Mouse (Mus musculus): ENCODE results near the gene Nipsnap3a.

- no peak for TF ChIP-seq POLR2A (IDR thresholded peaks at IDR 0.05; ENCODE audit: low read depth, low read length)
- TF ChIP-seq CTCF (IDR thresholded peaks at IDR 0.05; ENCODE audit: extremely low read depth, insufficient read depth, insufficient read length, insufficient replicate concordance): no peak
These were observed 10.4 kb downstream of the Nipsnap3a start for GRCm38 (mm10) chr4:52999449-52999848.

All from spleen, adult 2 months (tissue).